Mouse (Mus musculus): Measurements from ENCODE around the gene Gm14214. TPM values are rescaled to one million over a fixed set of nuclear protein-coding genes. Genes with fewer than 3 reads are reported as not detected.

The Gm14214 gene
- polyA plus RNA-seq, 2 experiments = not detected

DNA sequence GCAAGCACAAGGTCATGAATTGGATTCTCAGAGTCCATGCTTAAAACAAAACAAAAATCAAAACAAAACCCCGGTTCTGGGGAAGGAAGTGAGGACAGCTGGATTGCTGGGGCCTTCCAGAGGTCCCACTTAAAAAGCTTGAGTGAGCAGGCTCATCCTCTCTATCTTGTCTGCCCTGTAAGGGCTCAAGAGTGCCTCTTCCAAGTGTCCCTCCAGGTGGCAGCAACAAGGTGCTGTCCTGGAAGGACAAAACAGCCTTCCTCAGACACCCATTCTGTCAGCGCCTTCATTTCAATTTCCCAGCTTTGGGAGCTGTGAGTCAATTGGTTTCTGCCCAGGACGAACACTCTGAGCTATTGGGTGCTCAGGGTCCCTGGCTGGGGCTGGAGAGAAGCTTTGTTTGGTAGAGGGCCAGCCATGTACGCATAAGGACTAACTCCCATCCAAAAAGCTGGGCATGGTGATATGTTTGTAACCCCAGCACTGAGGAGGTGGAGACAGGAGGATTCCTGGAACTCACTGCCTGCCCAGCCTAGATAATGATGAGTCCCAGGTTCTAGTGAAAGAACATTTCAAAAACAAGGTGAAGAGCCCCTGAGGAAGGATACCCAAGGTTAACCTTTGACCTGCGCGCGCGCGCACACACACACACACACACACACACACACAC lies 4.9 kb downstream of the Gm14214 start:
- ATAC-seq (ENCODE audit: low FRiP score, low read depth) = no peak
- no peak overlapping the region for H3K27ac ChIP-seq (replicated peaks; ENCODE audit: low read depth, low read length)
- H3K36me3 ChIP-seq (ENCODE audit: control insufficient read depth, insufficient read depth, low read length) = no peaks in the 10 kb centered on the region
- no peak overlapping the region for H3K4me2 ChIP-seq (replicated peaks; ENCODE audit: low read depth, low read length, severe bottlenecking)
- no peaks in the 10 kb centered on the region for H3K27me3 ChIP-seq (ENCODE audit: control insufficient read depth, insufficient read depth, low read length)
- no peak for TF ChIP-seq POLR2A (IDR thresholded peaks at IDR 0.05; ENCODE audit: borderline replicate concordance, extremely low read depth, insufficient read depth, insufficient read length)
- 82% methylated on average over 9 of the region's 9 CpGs for WGBS
- no peak overlapping the region for H3K9ac ChIP-seq (ENCODE audit: low read depth, low read length, severe bottlenecking)
- no peaks in the 10 kb centered on the region for H3K9me3 ChIP-seq (ENCODE audit: control insufficient read depth, low read length)
- H3K4me1 ChIP-seq (ENCODE audit: control insufficient read depth, insufficient read depth, low read length) = 0 out of 2 replicates have a peak, but pooled peaks cover 2% of the 10 kb centered on the region
- no peak overlapping the region for H3K4me3 ChIP-seq (replicated peaks; ENCODE audit: low read length)
- no peak for DNase-seq (ENCODE audit: low spot score)

- Histone ChIP-seq H3K4me3 (replicated peaks; ENCODE audit: low read length) (no peak overlapping the region), H3K4me2 (replicated peaks; ENCODE audit: low read depth, low read length, severe bottlenecking) (no peak overlapping the region), H3K9me3 (ENCODE audit: control insufficient read depth, low read length) (no peaks in the 10 kb centered on the region), H3K27me3 (ENCODE audit: control insufficient read depth, insufficient read depth, low read length) (no peaks in the 10 kb centered on the region), H3K27ac (replicated peaks; ENCODE audit: low read depth, low read length) (no peak overlapping the region), H3K9ac (ENCODE audit: low read depth, low read length, severe bottlenecking) (no peak overlapping the region), H3K4me1 (ENCODE audit: control insufficient read depth, insufficient read depth, low read length) (0 out of 2 replicates have a peak, but pooled peaks cover 2% of the 10 kb centered on the region), H3K36me3 (ENCODE audit: control insufficient read depth, insufficient read depth, low read length) (no peaks in the 10 kb centered on the region)
- DNase-seq (ENCODE audit: low spot score) (no peak), ATAC-seq (ENCODE audit: low FRiP score, low read depth) (no peak)
- no peak for TF ChIP-seq POLR2A (IDR thresholded peaks at IDR 0.05; ENCODE audit: borderline replicate concordance, extremely low read depth, insufficient read depth, insufficient read length)
- WGBS = 63% methylated on average over 3 of the region's 3 CpGs
Observed at GRCm38 (mm10) chr2:154763226-154763625, 6.6 kb downstream of the Gm14214 start.

DNA sequence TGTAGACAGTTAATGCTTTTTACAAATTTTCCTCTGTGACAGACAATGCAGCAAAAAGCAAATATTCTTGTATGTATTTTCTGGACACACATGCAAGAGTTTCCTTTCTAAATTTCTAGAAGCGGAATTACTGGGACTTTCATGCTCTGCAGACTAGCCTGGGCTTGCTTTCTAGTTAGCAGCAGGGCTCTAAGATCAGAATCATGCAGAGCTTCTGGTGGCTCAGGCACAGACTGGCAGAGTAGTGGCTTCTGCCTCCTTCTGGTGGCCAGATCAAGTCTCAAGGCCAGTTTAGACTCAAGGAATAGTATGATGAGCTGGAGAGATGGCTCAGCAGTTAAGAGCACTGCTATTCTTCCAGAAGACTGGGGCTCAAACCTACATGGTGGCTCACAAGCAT lies 11.4 kb downstream of the Gm14214 start:
- Histone ChIP-seq H3K9me3 (ENCODE audit: control insufficient read depth, low read length) (no peaks in the 10 kb centered on the region), H3K27ac (replicated peaks; ENCODE audit: low read depth, low read length) (no peak overlapping the region), H3K4me2 (replicated peaks; ENCODE audit: low read depth, low read length, severe bottlenecking) (no peak overlapping the region), H3K36me3 (ENCODE audit: control insufficient read depth, insufficient read depth, low read length) (no peaks in the 10 kb centered on the region), H3K27me3 (ENCODE audit: control insufficient read depth, insufficient read depth, low read length) (no peaks in the 10 kb centered on the region), H3K4me1 (ENCODE audit: control insufficient read depth, insufficient read depth, low read length) (0 out of 2 replicates have a peak, but pooled peaks cover 3% of the 10 kb centered on the region), H3K4me3 (replicated peaks; ENCODE audit: low read length) (no peak overlapping the region), H3K9ac (ENCODE audit: low read depth, low read length, severe bottlenecking) (no peak overlapping the region)
- TF ChIP-seq POLR2A (IDR thresholded peaks at IDR 0.05; ENCODE audit: borderline replicate concordance, extremely low read depth, insufficient read depth, insufficient read length) = no peak
- DNase-seq (ENCODE audit: low spot score) (no peak), ATAC-seq (ENCODE audit: low FRiP score, low read depth) (no peak)
- WGBS = 64% methylated on average over 1 of the region's 1 CpGs

GRCm38 (mm10) chr2:154757691-154758090 lies 12.1 kb downstream of the Gm14214 start:
- 0 out of 2 replicates have a peak, but pooled peaks cover 3% of the 10 kb centered on the region for H3K4me1 ChIP-seq (ENCODE audit: control insufficient read depth, insufficient read depth, low read length)
- no peak for ATAC-seq (ENCODE audit: low FRiP score, low read depth)
- H3K9ac ChIP-seq (ENCODE audit: low read depth, low read length, severe bottlenecking) = no peak overlapping the region
- no peak for DNase-seq (ENCODE audit: low spot score)
- H3K9me3 ChIP-seq (ENCODE audit: control insufficient read depth, low read length) = no peaks in the 10 kb centered on the region
- WGBS = 48% methylated on average over 5 of the region's 5 CpGs
- H3K27ac ChIP-seq (replicated peaks; ENCODE audit: low read depth, low read length) = no peak overlapping the region
- no peaks in the 10 kb centered on the region for H3K27me3 ChIP-seq (ENCODE audit: control insufficient read depth, insufficient read depth, low read length)
- no peak for TF ChIP-seq POLR2A (IDR thresholded peaks at IDR 0.05; ENCODE audit: borderline replicate concordance, extremely low read depth, insufficient read depth, insufficient read length)
- H3K4me3 ChIP-seq (replicated peaks; ENCODE audit: low read length) = no peak overlapping the region
- no peaks in the 10 kb centered on the region for H3K36me3 ChIP-seq (ENCODE audit: control insufficient read depth, insufficient read depth, low read length)
- H3K4me2 ChIP-seq (replicated peaks; ENCODE audit: low read depth, low read length, severe bottlenecking) = no peak overlapping the region

GRCm38 (mm10) chr2:154755791-154756190 lies 14.0 kb downstream of the Gm14214 start:
- Histone ChIP-seq H3K9me3 (ENCODE audit: control insufficient read depth, low read length) (no peaks in the 10 kb centered on the region), H3K27me3 (ENCODE audit: control insufficient read depth, insufficient read depth, low read length) (no peaks in the 10 kb centered on the region), H3K9ac (ENCODE audit: low read depth, low read length, severe bottlenecking) (no peak overlapping the region), H3K27ac (replicated peaks; ENCODE audit: low read depth, low read length) (no peak overlapping the region), H3K4me1 (ENCODE audit: control insufficient read depth, insufficient read depth, low read length) (0 out of 2 replicates have a peak, but pooled peaks cover 3% of the 10 kb centered on the region), H3K36me3 (ENCODE audit: control insufficient read depth, insufficient read depth, low read length) (no peaks in the 10 kb centered on the region), H3K4me3 (replicated peaks; ENCODE audit: low read length) (no peak overlapping the region), H3K4me2 (replicated peaks; ENCODE audit: low read depth, low read length, severe bottlenecking) (no peak overlapping the region)
- WGBS = 65% methylated on average over 6 of the region's 6 CpGs
- DNase-seq (ENCODE audit: low spot score) = no peak
- no peak for TF ChIP-seq POLR2A (IDR thresholded peaks at IDR 0.05; ENCODE audit: borderline replicate concordance, extremely low read depth, insufficient read depth, insufficient read length)
- ATAC-seq (ENCODE audit: low FRiP score, low read depth) = no peak

All from limb, embryonic 14.5 days (tissue).